Mouse (Mus musculus) R1 (cell line): ENCODE measurements around the gene Gmnn.

Experiments
- DNase-seq: peaks from one replicate; pipeline ENCODE4 v3.0.0-alpha.2; 2018; ENCODE audit warnings: low read depth, low spot score

Gmnn gene

GRCm38 (mm10) chr13:24709656-24710396 lies 51.9 kb downstream of the Gmnn start:
- no peak for DNase-seq

GRCm38 (mm10) chr13:24702128-24702527 lies 59.6 kb downstream of the Gmnn start:
- no peak for DNase-seq
